Mouse (Mus musculus) bone marrow, adult 2 months (tissue): ENCODE measurements at regions not wholly inside any gene's neighbourhood (a gene's known extent, or its start where the extent isn't known, plus 50 kb on each side); places are given as distances from the start of the nearest gene placed in this dataset.

ENCODE experiments used
- CTCF ChIP-seq: fragments of 200-500 bp; IDR thresholded peaks from 2 replicates; pipeline ENCODE4 v1.5.1; 2011; ENCODE audit warnings: low read length, control low read depth; ENCODE audit not compliant: control insufficient read depth, insufficient read depth
- POLR2A ChIP-seq: fragments of 200-500 bp; IDR thresholded peaks from 2 replicates; pipeline ENCODE4 v1.6.1; 2011; ENCODE audit warnings: low read depth, mild to moderate bottlenecking, control low read depth, low read length, borderline replicate concordance; ENCODE audit not compliant: control insufficient read depth

DNA sequence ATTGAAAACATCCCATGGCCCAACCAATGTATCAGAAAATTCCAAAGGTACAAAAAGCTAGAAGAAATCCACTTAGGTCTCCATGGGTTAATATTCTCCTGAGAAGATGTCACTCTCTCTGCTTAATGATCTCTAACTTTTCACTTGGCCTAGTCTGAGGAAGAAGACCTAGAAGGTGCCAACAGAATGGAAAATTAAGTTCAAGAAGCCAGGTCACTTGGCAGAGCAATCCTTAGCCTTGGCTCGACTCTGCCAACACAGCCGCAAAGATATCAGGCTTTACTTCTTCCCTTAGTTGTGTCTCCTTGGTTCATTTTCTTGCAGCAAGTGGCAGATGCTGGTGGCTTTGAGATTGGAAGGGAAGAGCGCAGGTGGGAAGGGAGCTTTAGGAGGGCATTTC lies 476.6 kb upstream of the Id4 start:
- TF ChIP-seq POLR2A, result no peak
- TF ChIP-seq CTCF, result no peak
